Mouse (Mus musculus): ENCODE results near the gene Vmn1r71. TPM values are rescaled to one million over a fixed set of nuclear protein-coding genes. Genes with fewer than 3 reads are reported as not detected.
"Not testable (repeated sequence)": the region's sequence is repeated elsewhere in the genome, so short reads cannot be mapped to it uniquely, and the experiment has no call there.

The Vmn1r71 gene
- total RNA-seq (2021) = not detected
- long read RNA-seq, experiment 1 = 0 reads
- long read RNA-seq, experiment 2 = 0 reads

GRCm38 (mm10) chr7:10754264-10754663 is at the start of gene Vmn1r71:
Gene Vmn1r71 (minus strand): TSS chr7:10754364.
- no peak for DNase-seq (ENCODE audit: low spot score in 2 of 2)

DNA sequence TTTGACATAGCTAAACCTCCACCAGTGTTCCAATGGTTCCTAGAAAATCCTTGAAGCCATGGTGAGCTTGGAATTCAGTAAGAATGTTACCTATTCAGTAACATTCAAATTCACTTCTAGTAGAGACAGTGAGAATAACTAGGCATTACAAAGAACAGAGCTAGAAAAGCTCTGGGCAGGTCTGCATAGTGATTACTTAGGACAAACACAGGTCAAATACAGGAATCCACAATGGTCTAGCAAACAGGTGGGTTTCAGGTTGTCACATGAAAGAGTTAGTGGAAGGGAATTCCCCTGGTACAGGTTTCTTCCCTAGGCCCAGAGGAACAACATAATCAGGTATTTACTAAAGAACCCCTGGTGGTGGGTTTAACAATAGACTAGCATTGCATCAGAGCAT is 3.4 kb upstream of the Vmn1r71 start:
- not testable (repeated sequence) for DNase-seq (ENCODE audit: low spot score in 2 of 2)

Other genes starting within 250 kb of the Vmn1r71 start
- not detected for gene Vmn1r68, start 195.9 kb downstream of the Vmn1r71 start, total RNA-seq (2021)
- gene Vmn1r69, start 140.7 kb downstream of the Vmn1r71 start, total RNA-seq (2021) = not detected
- gene Vmn1r70, start 122.8 kb downstream of the Vmn1r71 start, total RNA-seq (2021) = not detected
- not detected for gene Nlrp4b, start 66.6 kb downstream of the Vmn1r71 start, total RNA-seq (2021)
- not detected for gene Zscan4b, start 150.7 kb upstream of the Vmn1r71 start, total RNA-seq (2021)

Data from left cerebral cortex, adult 18-20 months (tissue).